Mouse (Mus musculus): ENCODE measurements around the gene Zbed5. TPM values are rescaled to one million over a fixed set of nuclear protein-coding genes. Genes with fewer than 3 reads are reported as not detected.

Zbed5 gene
- 1.5 TPM in 1 of 2 replicates, not detected in the other for polyA plus RNA-seq (2011; ENCODE audit: insufficient read depth, insufficient read length, low replicate concordance, missing spikeins)

- TF ChIP-seq CTCF (IDR thresholded peaks at IDR 0.05; ENCODE audit: control insufficient read depth, insufficient read depth, low read length) (no peak), POLR2A (IDR thresholded peaks at IDR 0.05; ENCODE audit: borderline replicate concordance, control insufficient read depth, low read depth, low read length) (0 out of 2 replicates have a peak, but pooled peaks have one; percentile 20)
- Histone ChIP-seq H3K4me1 (ENCODE audit: control insufficient read depth, insufficient read depth, low read length) (no peaks in the 10 kb centered on the region), H3K27ac (ENCODE audit: control insufficient read depth, insufficient read depth, low read depth, low read length, poor library complexity) (no peak within 1 kb of the TSS), H3K4me3 (replicated peaks; ENCODE audit: control insufficient read depth, low read depth, low read length) (peak within 1 kb of the TSS; percentile 72)
- WGBS, result 2% methylated on average over 44 of the region's 44 CpGs
Observed at GRCm38 (mm10) chr5:129895198-129896088, at the start of gene Zbed5. Gene Zbed5 (plus strand): TSS chr5:129895723.

GRCm38 (mm10) chr5:129846752-129847557 lies 48.6 kb upstream of the Zbed5 start, which contains the start of gene Sumf2:
Gene Sumf2 (plus strand): TSS chr5:129846986.
- no peak within 1 kb of the TSS for H3K27ac ChIP-seq (ENCODE audit: control insufficient read depth, insufficient read depth, low read depth, low read length, poor library complexity)
- TF ChIP-seq CTCF (IDR thresholded peaks at IDR 0.05; ENCODE audit: control insufficient read depth, insufficient read depth, low read length), result no peak
- peak; percentile 74; the same call in 1 of the 2 replicates for TF ChIP-seq POLR2A (IDR thresholded peaks at IDR 0.05; ENCODE audit: borderline replicate concordance, control insufficient read depth, low read depth, low read length)
- WGBS, result 2% methylated on average over 22 of the region's 22 CpGs
- H3K4me3 ChIP-seq (replicated peaks; ENCODE audit: control insufficient read depth, low read depth, low read length), result peak within 1 kb of the TSS; percentile 85
- H3K4me1 ChIP-seq (ENCODE audit: control insufficient read depth, insufficient read depth, low read length), result peaks cover 1% of the 10 kb centered on the region; the same call in 1 of the 2 replicates

DNA sequence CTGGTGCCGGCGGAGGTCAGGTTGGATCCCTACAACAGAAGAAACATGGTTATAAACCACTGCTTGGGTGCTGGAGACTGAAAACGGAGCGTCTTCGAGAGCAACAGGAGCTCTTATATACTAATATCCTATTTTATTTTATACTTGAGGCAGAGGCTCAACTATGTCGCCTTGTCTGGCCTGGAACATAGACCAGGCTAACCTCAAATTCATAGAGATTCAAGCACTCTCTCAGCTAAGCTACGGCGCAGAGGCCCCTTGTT lies 48.0 kb upstream of the Zbed5 start:
- 25% methylated on average over 8 of the region's 8 CpGs for WGBS

GRCm38 (mm10) chr5:129855163-129855562 lies 40.4 kb upstream of the Zbed5 start:
- 81% methylated on average over 5 of the region's 5 CpGs for WGBS
- TF ChIP-seq POLR2A (IDR thresholded peaks at IDR 0.05; ENCODE audit: borderline replicate concordance, control insufficient read depth, low read depth, low read length) (no peak), CTCF (IDR thresholded peaks at IDR 0.05; ENCODE audit: control insufficient read depth, insufficient read depth, low read length) (no peak)
- Histone ChIP-seq H3K4me1 (ENCODE audit: control insufficient read depth, insufficient read depth, low read length) (no peaks in the 10 kb centered on the region), H3K4me3 (replicated peaks; ENCODE audit: control insufficient read depth, low read depth, low read length) (no peak overlapping the region), H3K27ac (ENCODE audit: control insufficient read depth, insufficient read depth, low read depth, low read length, poor library complexity) (no peak overlapping the region)

More for the DNA sequence above, 48.0 kb upstream of the Zbed5 start:
- Histone ChIP-seq H3K4me1 (ENCODE audit: control insufficient read depth, insufficient read depth, low read length) (peaks cover 1% of the 10 kb centered on the region; the same call in 1 of the 2 replicates), H3K4me3 (replicated peaks; ENCODE audit: control insufficient read depth, low read depth, low read length) (peak overlapping the region; percentile 85), H3K27ac (ENCODE audit: control insufficient read depth, insufficient read depth, low read depth, low read length, poor library complexity) (no peak overlapping the region)
- no peak for TF ChIP-seq POLR2A (IDR thresholded peaks at IDR 0.05; ENCODE audit: borderline replicate concordance, control insufficient read depth, low read depth, low read length)
- TF ChIP-seq CTCF (IDR thresholded peaks at IDR 0.05; ENCODE audit: control insufficient read depth, insufficient read depth, low read length), result no peak

DNA sequence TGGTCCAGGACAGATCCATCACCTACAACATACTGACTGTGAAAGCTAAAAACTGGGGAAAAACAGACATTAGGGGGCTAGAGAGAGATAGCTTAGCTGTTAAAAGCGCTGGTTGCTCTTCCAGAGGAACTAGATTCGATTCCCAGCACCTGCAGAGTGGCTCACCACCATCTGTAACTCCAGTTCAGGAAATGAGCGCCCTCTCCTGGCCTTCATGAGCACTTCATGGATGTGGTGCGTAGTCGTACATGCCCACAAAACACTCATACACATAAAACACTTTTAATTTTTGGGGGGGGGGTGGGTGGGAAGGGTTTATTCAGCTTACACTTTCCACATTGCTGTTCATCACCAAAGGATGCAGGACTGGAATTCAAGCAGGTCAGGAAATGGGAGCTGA lies 39.1 kb upstream of the Zbed5 start:
- Histone ChIP-seq H3K4me3 (replicated peaks; ENCODE audit: control insufficient read depth, low read depth, low read length) (no peak overlapping the region), H3K27ac (ENCODE audit: control insufficient read depth, insufficient read depth, low read depth, low read length, poor library complexity) (no peak overlapping the region), H3K4me1 (ENCODE audit: control insufficient read depth, insufficient read depth, low read length) (no peaks in the 10 kb centered on the region)
- WGBS, result 82% methylated on average over 5 of the region's 5 CpGs
- TF ChIP-seq CTCF (IDR thresholded peaks at IDR 0.05; ENCODE audit: control insufficient read depth, insufficient read depth, low read length) (peak; percentile 22; the same call in 1 of the 2 replicates), POLR2A (IDR thresholded peaks at IDR 0.05; ENCODE audit: borderline replicate concordance, control insufficient read depth, low read depth, low read length) (no peak)

- Histone ChIP-seq H3K4me3 (replicated peaks; ENCODE audit: control insufficient read depth, low read depth, low read length) (no peak overlapping the region), H3K4me1 (ENCODE audit: control insufficient read depth, insufficient read depth, low read length) (no peaks in the 10 kb centered on the region), H3K27ac (ENCODE audit: control insufficient read depth, insufficient read depth, low read depth, low read length, poor library complexity) (no peak overlapping the region)
- 94% methylated on average over 6 of the region's 6 CpGs for WGBS
- no peak for TF ChIP-seq POLR2A (IDR thresholded peaks at IDR 0.05; ENCODE audit: borderline replicate concordance, control insufficient read depth, low read depth, low read length)
- no peak for TF ChIP-seq CTCF (IDR thresholded peaks at IDR 0.05; ENCODE audit: control insufficient read depth, insufficient read depth, low read length)
Observed at GRCm38 (mm10) chr5:129862325-129862724, 33.2 kb upstream of the Zbed5 start.

GRCm38 (mm10) chr5:129864467-129864866 lies 31.1 kb upstream of the Zbed5 start:
- peak; percentile 36; the same call in 1 of the 2 replicates for TF ChIP-seq CTCF (IDR thresholded peaks at IDR 0.05; ENCODE audit: control insufficient read depth, insufficient read depth, low read length)
- no peak for TF ChIP-seq POLR2A (IDR thresholded peaks at IDR 0.05; ENCODE audit: borderline replicate concordance, control insufficient read depth, low read depth, low read length)
- H3K27ac ChIP-seq (ENCODE audit: control insufficient read depth, insufficient read depth, low read depth, low read length, poor library complexity), result no peak overlapping the region
- H3K4me1 ChIP-seq (ENCODE audit: control insufficient read depth, insufficient read depth, low read length), result no peaks in the 10 kb centered on the region
- WGBS, result 16% methylated on average over 18 of the region's 18 CpGs
- no peak overlapping the region for H3K4me3 ChIP-seq (replicated peaks; ENCODE audit: control insufficient read depth, low read depth, low read length)

- no peak for TF ChIP-seq POLR2A (IDR thresholded peaks at IDR 0.05; ENCODE audit: borderline replicate concordance, control insufficient read depth, low read depth, low read length)
- TF ChIP-seq CTCF (IDR thresholded peaks at IDR 0.05; ENCODE audit: control insufficient read depth, insufficient read depth, low read length), result no peak
- Histone ChIP-seq H3K4me1 (ENCODE audit: control insufficient read depth, insufficient read depth, low read length) (no peaks in the 10 kb centered on the region), H3K27ac (ENCODE audit: control insufficient read depth, insufficient read depth, low read depth, low read length, poor library complexity) (no peak overlapping the region), H3K4me3 (replicated peaks; ENCODE audit: control insufficient read depth, low read depth, low read length) (no peak overlapping the region)
- 85% methylated on average over 12 of the region's 12 CpGs for WGBS
Observed at GRCm38 (mm10) chr5:129865841-129866240, 29.7 kb upstream of the Zbed5 start.
